Mouse (Mus musculus) midbrain, embryonic 14.5 days (tissue): Measurements from ENCODE around the gene Acpp. TPM values are rescaled to one million over a fixed set of nuclear protein-coding genes. Genes with fewer than 3 reads are reported as not detected.

Source experiments
- ATAC-seq: fragments of 200-750 bp; cut with Nextera tagmentation; 2 replicates; pipeline ENCODE4 v1.8.0; 2017; ENCODE audit warnings: moderate number of reproducible peaks, moderate library complexity; ENCODE audit not compliant: low FRiP score, low TSS enrichment
- DNase-seq: peaks from one replicate; pipeline ENCODE4 v3.0.0-alpha.2; 2015
- H3K27ac ChIP-seq: fragments of 300-500 bp; sonication (generic); replicated peaks from 2 replicates; pipeline ENCODE4 v1.5.1; 2014; ENCODE audit warnings: mild to moderate bottlenecking, low read depth, low read length, moderate library complexity
- H3K27me3 ChIP-seq: fragments of 300-500 bp; sonication (generic); 2 replicates; pipeline ENCODE4 v1.6.1; 2014; ENCODE audit warnings: low read length, control low read depth, mixed read lengths; ENCODE audit not compliant: control insufficient read depth, insufficient read depth
- H3K36me3 ChIP-seq: fragments of 300-500 bp; sonication (generic); 2 replicates; pipeline ENCODE4 v1.6.1; 2014; ENCODE audit warnings: low read length, control low read depth; ENCODE audit not compliant: control insufficient read depth, insufficient read depth
- H3K4me1 ChIP-seq: fragments of 300-500 bp; sonication (generic); 2 replicates; pipeline ENCODE4 v1.6.1; 2014; ENCODE audit warnings: mild to moderate bottlenecking, antibody characterized with exemption, low read length, control low read depth; ENCODE audit not compliant: control insufficient read depth, insufficient read depth
- H3K4me2 ChIP-seq: fragments of 300-500 bp; sonication (generic); 2 replicates; pipeline ENCODE4 v1.6.1; 2014; ENCODE audit warnings: mild to moderate bottlenecking, low read length, moderate library complexity
- H3K4me3 ChIP-seq: fragments of 300-500 bp; sonication (generic); replicated peaks from 2 replicates; pipeline ENCODE4 v1.5.1; 2014; ENCODE audit warnings: low read depth, low read length
- H3K9ac ChIP-seq: fragments of 300-500 bp; sonication (generic); replicated peaks from 2 replicates; pipeline ENCODE4 v1.6.1; 2014; ENCODE audit warnings: mild to moderate bottlenecking, low read length, moderate library complexity
- H3K9me3 ChIP-seq: fragments of 300-500 bp; sonication (generic); 2 replicates; pipeline ENCODE4 v1.6.1; 2016; ENCODE audit warnings: low read length, control low read depth, mixed read lengths; ENCODE audit not compliant: control insufficient read depth
- WGBS: fragments of 180-500 bp; shearing (Covaris S2); extraction: QIAGEN DNeasy Blood & Tissue Kit; methylation state at CpG from one replicate; pipeline ENCODE4 v1.1.7; 2014; 5-methylcytosine and 5-hydroxymethylcytosine counted together
- polyA plus RNA-seq: library from polyadenylated mRNA; unstranded; fragments of >200 nt; fragmentation: Nextera tagmentation; extraction: Ambion mirVana; gene quantifications from 2 replicates; pipeline ENCODE4 v1.2.1, GENCODE M21; 2014

Acpp gene
- polyA plus RNA-seq, 1 experiment from 2014 or later: 0.41 TPM

GRCm38 (mm10) chr9:104360389-104360788 is 22.8 kb upstream of the Acpp start:
- Histone ChIP-seq H3K4me3 (no peak overlapping the region), H3K27me3 (no peaks in the 10 kb centered on the region), H3K9me3 (no peaks in the 10 kb centered on the region), H3K36me3 (no peaks in the 10 kb centered on the region), H3K4me2 (no peak overlapping the region), H3K27ac (no peak overlapping the region), H3K4me1 (no peaks in the 10 kb centered on the region), H3K9ac (no peak overlapping the region)
- DNase-seq (no peak), ATAC-seq (no peak)
- WGBS: 89% methylated on average over 4 of the region's 4 CpGs

- H3K27ac ChIP-seq: no peak overlapping the region
- DNase-seq: no peak
- no peaks in the 10 kb centered on the region for H3K9me3 ChIP-seq
- no peak overlapping the region for H3K4me3 ChIP-seq
- no peaks in the 10 kb centered on the region for H3K36me3 ChIP-seq
- H3K27me3 ChIP-seq: no peaks in the 10 kb centered on the region
- H3K4me1 ChIP-seq: no peaks in the 10 kb centered on the region
- H3K4me2 ChIP-seq: no peak overlapping the region
- H3K9ac ChIP-seq: no peak overlapping the region
- no peak for ATAC-seq
- 88% methylated on average over 8 of the region's 8 CpGs for WGBS
Measured at GRCm38 (mm10) chr9:104355521-104356270, 18.1 kb upstream of the Acpp start.

- no peak overlapping the region for H3K4me2 ChIP-seq
- no peak for DNase-seq
Measured at GRCm38 (mm10) chr9:104344136-104344535, 6.6 kb upstream of the Acpp start.

GRCm38 (mm10) chr9:104339483-104339882 is 1.9 kb upstream of the Acpp start:
- WGBS: 94% methylated on average over 5 of the region's 5 CpGs
- Histone ChIP-seq H3K9ac (no peak overlapping the region), H3K36me3 (no peaks in the 10 kb centered on the region), H3K27ac (no peak overlapping the region), H3K4me3 (no peak overlapping the region), H3K27me3 (no peaks in the 10 kb centered on the region), H3K4me1 (peaks cover 4% of the 10 kb centered on the region; the same call in 1 of the 2 replicates), H3K4me2 (no peak overlapping the region), H3K9me3 (no peaks in the 10 kb centered on the region)
- no peak for DNase-seq
- no peak for ATAC-seq

More at GRCm38 (mm10) chr9:104344136-104344535, 6.6 kb upstream of the Acpp start:
- no peak overlapping the region for H3K27ac ChIP-seq
- H3K9me3 ChIP-seq: no peaks in the 10 kb centered on the region
- ATAC-seq: no peak
- 90% methylated on average over 5 of the region's 5 CpGs for WGBS
- no peaks in the 10 kb centered on the region for H3K27me3 ChIP-seq
- no peak overlapping the region for H3K4me3 ChIP-seq
- H3K4me1 ChIP-seq: no peaks in the 10 kb centered on the region
- H3K36me3 ChIP-seq: no peaks in the 10 kb centered on the region
- H3K9ac ChIP-seq: no peak overlapping the region

- no peaks in the 10 kb centered on the region for H3K9me3 ChIP-seq
- 91% methylated on average over 18 of the region's 18 CpGs for WGBS
- no peak overlapping the region for H3K27ac ChIP-seq
- no peaks in the 10 kb centered on the region for H3K27me3 ChIP-seq
- ATAC-seq (no peak), DNase-seq (no peak)
- H3K4me1 ChIP-seq: peaks cover 4% of the 10 kb centered on the region; the same call in 1 of the 2 replicates
- no peak overlapping the region for H3K9ac ChIP-seq
- H3K4me2 ChIP-seq: no peak overlapping the region
- H3K36me3 ChIP-seq: no peaks in the 10 kb centered on the region
- H3K4me3 ChIP-seq: no peak overlapping the region
Measured at GRCm38 (mm10) chr9:104338489-104339427, 1.2 kb upstream of the Acpp start.

GRCm38 (mm10) chr9:104331301-104331700 is 6.2 kb downstream of the Acpp start:
- Histone ChIP-seq H3K4me2 (no peak overlapping the region), H3K4me1 (no peaks in the 10 kb centered on the region), H3K9me3 (no peaks in the 10 kb centered on the region), H3K27me3 (no peaks in the 10 kb centered on the region), H3K9ac (no peak overlapping the region), H3K36me3 (no peaks in the 10 kb centered on the region), H3K27ac (no peak overlapping the region), H3K4me3 (no peak overlapping the region)
- no peak for ATAC-seq
- DNase-seq: no peak
- 94% methylated on average over 5 of the region's 5 CpGs for WGBS

- no peak overlapping the region for H3K27ac ChIP-seq
- ATAC-seq: no peak
- H3K27me3 ChIP-seq: no peaks in the 10 kb centered on the region
- no peaks in the 10 kb centered on the region for H3K9me3 ChIP-seq
- H3K36me3 ChIP-seq: no peaks in the 10 kb centered on the region
- no peaks in the 10 kb centered on the region for H3K4me1 ChIP-seq
- H3K4me3 ChIP-seq: no peak overlapping the region
- no peak overlapping the region for H3K9ac ChIP-seq
- WGBS: 85% methylated on average over 4 of the region's 4 CpGs
- no peak for DNase-seq
- no peak overlapping the region for H3K4me2 ChIP-seq
Measured at GRCm38 (mm10) chr9:104328655-104329054, 8.9 kb downstream of the Acpp start.

- no peak overlapping the region for H3K4me2 ChIP-seq
- WGBS: 73% methylated on average over 7 of the region's 7 CpGs
- H3K4me1 ChIP-seq: no peaks in the 10 kb centered on the region
- no peak overlapping the region for H3K9ac ChIP-seq
- no peaks in the 10 kb centered on the region for H3K36me3 ChIP-seq
- no peak overlapping the region for H3K27ac ChIP-seq
- no peaks in the 10 kb centered on the region for H3K9me3 ChIP-seq
- no peak overlapping the region for H3K4me3 ChIP-seq
- no peaks in the 10 kb centered on the region for H3K27me3 ChIP-seq
- DNase-seq: no peak
- no peak for ATAC-seq
Measured at GRCm38 (mm10) chr9:104321519-104321918, 16.0 kb downstream of the Acpp start.
